Mouse (Mus musculus) naive thymus-derived CD4-positive, alpha-beta T cell, adult 2 months (primary cell): Measurements from ENCODE around the gene Parp14.
"Not testable (repeated sequence)": the region's sequence is repeated elsewhere in the genome, so short reads cannot be mapped to it uniquely, and the experiment has no call there.

Experiments
- DNase-seq: peaks from one replicate; pipeline ENCODE4 v3.0.0-alpha.2; 2011; ENCODE audit warnings: low read depth

Gene Parp14

GRCm38 (mm10) chr16:35871048-35871851, at the start of gene Parp14:
TSS of gene Parp14 (minus strand) at chr16:35871544.
- peak; percentile 74 for DNase-seq

GRCm38 (mm10) chr16:35918721-35919543, 47.6 kb upstream of the Parp14 start:
- peak; percentile 76 for DNase-seq

DNA sequence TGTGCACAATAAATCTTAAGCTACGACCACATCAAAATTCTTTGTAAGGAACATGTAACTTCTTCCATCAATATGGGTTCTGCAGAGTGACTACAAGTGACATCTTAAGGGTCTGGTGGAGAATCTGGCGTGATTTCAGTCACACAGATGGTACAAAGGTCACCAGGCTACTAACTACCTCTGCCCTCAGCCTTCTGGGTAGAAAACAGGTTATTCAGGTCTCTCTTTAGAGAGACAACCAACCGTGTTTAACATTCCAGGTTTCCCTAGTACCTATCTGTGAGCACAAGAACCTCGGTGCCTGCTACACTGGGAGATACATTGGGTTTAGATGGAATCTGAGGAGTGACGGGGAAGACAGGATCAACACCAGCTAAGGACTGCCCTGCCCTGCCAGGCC, 43.0 kb upstream of the Parp14 start:
- no peak for DNase-seq

- DNase-seq, result peak; percentile 65
Measured at GRCm38 (mm10) chr16:35913526-35913925, 42.2 kb upstream of the Parp14 start.

DNA sequence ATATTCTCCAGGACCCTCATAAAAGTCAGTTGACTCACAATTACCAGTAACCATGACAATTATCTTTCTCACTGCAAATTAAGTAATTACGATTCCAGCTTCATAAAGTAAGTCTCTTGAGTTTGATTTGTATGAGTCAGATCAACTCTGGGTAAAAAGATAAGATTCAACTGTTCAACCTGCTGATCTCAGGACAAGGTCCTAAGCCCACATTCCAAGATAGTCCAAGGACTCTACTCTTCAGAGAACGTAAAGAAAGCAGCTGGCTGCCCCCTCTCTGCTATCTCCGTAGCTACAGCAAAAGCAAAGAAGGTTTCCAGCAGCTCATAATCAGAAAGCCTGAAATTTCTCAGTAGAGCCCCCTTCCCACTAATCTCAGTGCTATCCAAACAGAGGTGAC, 40.1 kb upstream of the Parp14 start:
- no peak for DNase-seq

DNA sequence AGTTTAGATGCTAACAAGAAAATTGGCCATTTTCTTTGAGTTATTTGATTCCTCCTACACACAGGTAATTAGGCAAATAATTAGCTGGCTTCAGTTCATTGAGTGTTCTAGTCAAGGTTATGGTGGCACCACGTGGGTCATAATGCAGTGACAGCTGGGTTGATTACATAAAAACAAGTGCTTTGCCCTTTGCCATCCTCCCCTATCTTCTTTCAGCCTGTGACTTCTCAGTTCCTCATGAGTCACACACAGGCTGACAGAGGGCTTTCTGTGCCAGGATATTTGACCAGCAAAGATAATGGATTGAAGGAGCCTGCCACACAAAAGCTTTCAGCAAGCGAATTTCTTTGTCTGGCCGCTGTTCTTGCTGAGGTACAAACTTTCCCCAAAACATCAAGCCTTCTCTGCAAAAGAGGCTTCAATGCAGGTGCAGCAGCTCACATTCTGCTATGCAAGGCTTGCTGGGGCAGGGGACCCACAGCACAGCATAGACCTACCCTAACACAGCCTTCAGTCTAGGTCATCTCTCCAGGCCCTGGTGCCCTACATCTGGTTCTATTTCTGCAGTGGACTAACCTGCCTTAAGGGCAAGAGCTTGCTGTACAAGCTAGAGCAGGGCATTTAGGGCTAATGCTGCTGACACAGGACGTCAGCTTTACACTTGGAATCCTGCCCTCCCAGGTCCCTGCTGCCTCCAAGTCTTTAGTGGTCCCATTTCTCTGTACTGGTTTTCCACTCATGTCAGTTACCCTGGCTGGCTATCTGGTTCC, 36.3 kb upstream of the Parp14 start:
- DNase-seq, result no peak

- no peak for DNase-seq
Measured at GRCm38 (mm10) chr16:35906887-35907286, 35.5 kb upstream of the Parp14 start.

DNA sequence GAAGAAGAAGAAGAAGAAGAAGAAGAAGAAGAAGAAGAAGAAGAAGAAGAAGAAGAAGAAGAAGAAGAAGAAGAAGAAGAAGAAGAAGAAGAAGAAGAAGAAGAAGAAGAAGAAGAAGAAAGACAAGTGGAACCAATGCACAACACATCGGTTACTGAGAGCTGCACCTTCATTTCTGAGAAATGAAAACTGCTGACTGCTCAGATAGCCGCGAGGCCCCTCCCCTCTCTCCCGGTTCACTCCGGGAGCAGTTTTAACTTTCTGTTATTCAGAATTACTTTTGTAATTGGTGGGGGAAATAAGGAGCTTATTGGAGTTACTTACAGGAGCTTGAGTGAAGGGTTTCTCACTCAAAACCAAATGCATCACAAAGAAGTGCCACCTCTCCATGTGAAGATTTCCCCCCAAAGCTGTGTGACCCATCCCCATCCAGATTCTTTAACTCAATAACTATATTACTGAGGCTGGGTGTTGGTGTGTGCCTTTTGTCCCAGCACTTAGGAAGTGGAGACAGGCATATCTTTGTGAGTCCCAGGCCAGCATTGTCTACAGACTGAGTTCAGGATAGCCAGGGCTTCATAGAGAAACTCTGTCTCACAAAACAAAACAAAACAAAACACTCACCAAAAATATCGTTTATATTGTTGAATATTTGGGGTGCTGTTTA, 34.6 kb upstream of the Parp14 start:
- peak; percentile 12 for DNase-seq

DNA sequence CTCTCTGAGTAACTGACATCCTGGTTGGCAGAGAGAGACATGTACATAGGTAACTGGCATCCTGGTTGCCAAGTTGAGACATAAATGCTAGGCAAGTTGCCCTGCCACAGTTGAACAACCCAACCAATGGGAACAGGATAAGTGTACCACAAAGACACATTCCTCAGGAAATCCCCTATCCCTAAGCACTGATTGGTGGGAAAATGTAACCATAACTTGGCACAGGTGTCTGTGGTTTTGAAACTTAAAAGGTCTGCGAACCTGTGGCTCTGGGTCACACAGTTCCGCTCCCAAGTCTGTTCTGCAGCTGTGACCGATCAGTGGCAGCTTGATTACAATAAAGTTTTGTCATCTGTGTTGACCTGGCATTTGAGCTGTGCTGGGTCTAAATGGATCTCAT, 34.0 kb upstream of the Parp14 start:
- DNase-seq, result peak; percentile 58

- DNase-seq, result no peak
Measured at GRCm38 (mm10) chr16:35904121-35904736, 32.9 kb upstream of the Parp14 start.

GRCm38 (mm10) chr16:35903014-35903640, 31.8 kb upstream of the Parp14 start:
- DNase-seq, result no peak

- no peak for DNase-seq
Measured at GRCm38 (mm10) chr16:35900541-35900940, 29.2 kb upstream of the Parp14 start.

DNA sequence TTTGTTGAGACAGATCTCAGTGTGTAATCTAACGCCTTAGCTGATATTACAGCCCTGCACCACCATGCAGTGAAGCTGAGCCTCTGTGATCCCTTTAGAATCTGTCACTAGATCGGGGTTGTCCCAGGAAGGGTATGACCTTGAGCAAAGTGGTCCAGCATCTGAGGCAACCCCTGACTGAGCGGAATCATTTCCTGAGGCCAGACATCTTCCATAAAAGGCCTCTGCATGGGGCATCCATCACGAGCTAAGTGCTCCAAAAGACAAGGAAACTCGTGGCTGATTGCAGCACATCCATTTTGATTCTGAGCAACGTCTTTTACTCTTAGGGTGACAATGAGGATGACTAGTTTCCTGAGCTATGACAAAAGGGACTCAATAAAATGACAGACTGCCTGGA, 23.7 kb upstream of the Parp14 start:
- no peak for DNase-seq

DNA sequence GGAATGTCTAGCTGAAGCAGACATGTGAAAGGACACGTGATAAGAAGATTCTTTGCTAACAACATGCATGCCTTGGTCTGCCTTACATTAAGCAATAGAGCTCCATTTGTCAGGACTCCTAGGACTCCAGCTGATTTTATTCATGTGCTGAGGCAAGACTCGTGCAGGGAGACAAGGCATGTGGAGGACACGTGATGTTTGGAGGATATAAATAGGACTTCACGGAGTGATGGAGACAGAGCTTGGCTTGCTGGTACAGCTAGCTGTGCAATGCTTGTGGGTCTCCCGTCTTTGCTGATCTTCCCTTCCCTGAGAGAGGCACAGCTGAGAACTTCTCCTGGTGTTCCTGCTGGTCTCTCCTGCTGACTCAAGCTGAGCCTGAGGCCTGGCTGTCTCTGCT, 20.3 kb upstream of the Parp14 start:
- DNase-seq, result not testable (repeated sequence)

GRCm38 (mm10) chr16:35890645-35891044, 19.3 kb upstream of the Parp14 start:
- peak; percentile 28 for DNase-seq

GRCm38 (mm10) chr16:35888910-35889309, 17.6 kb upstream of the Parp14 start:
- no peak for DNase-seq

DNA sequence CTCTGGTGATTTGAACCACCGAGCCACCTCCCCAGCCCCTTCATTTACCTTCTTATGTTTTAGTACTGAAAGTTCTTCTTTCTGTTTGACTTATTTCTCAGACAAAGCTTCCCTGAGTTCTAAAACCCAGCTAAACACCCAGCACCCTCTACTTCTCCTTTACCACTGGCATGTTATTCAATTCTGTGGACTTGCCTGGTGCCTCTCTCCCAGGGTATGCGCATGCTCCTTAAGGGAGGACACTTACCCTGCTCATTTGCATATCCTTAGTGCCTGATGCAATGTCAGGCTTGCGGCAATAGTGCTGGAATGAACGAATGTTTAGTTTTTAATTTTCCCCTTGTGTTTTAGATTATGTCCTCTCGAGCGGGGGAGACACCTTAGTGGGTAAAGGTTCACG, 16.8 kb upstream of the Parp14 start:
- DNase-seq, result no peak

- peak; percentile 86 for DNase-seq
Measured at GRCm38 (mm10) chr16:35874416-35874815, 3.1 kb upstream of the Parp14 start.

DNA sequence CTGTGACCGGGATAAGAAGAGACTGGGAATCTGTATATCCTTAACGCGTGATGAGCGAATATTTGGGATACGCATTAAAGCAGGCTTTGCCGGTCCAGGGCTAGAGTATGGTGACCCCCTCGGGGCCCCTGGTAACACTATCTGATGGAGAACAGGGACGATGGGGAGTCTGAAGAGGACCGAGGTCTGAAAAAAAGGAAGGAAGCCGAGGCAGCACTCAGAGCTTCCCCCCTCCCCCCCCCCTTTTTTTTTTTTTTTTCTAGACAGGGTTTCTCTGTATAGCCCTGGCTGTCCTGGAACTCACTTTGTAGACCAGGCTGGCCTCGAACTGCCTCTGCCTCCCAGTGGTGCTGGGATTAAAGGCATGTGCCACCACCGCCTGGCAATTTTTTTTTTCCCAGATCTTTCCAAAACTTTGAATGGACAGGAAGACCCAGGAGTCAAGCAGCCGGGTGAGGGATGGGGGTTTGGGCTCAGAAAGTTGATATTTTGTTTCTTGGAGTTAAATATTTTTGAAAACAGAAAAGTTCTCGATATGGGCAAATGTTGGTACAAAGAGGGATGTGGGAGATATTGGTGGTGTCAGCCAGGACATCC, 1.2 kb upstream of the Parp14 start:
- peak; percentile 30 for DNase-seq

- DNase-seq, result no peak
Measured at GRCm38 (mm10) chr16:35871898-35872297, 554 bp upstream of the Parp14 start.
